Mouse (Mus musculus): ENCODE measurements around the gene Evpl. TPM values are rescaled to one million over a fixed set of nuclear protein-coding genes. Genes with fewer than 3 reads are reported as not detected.

Gene Evpl
- total RNA-seq, 2 experiments from 2014 or later: 1.2 TPM

GRCm38 (mm10) chr11:116255982-116256675 lies 18.3 kb upstream of the Evpl start:
- intact Hi-C loops (cut with DNase I): no loop called here
- DNase-seq: no peak

- intact Hi-C loops (cut with DNase I): no loop called here
Observed at GRCm38 (mm10) chr11:116255090-116255981, 17.5 kb upstream of the Evpl start.

GRCm38 (mm10) chr11:116254627-116255026 lies 16.8 kb upstream of the Evpl start:
- intact Hi-C loops (cut with DNase I): no loop called here
- no peak for DNase-seq

More at GRCm38 (mm10) chr11:116255090-116255981, 17.5 kb upstream of the Evpl start:
- no peak for DNase-seq

GRCm38 (mm10) chr11:116253076-116253600 lies 15.3 kb upstream of the Evpl start:
- intact Hi-C loops (cut with DNase I): no loop called here

GRCm38 (mm10) chr11:116250898-116251297 lies 13.0 kb upstream of the Evpl start:
- intact Hi-C loops (cut with DNase I): no loop called here
- no peak for DNase-seq

More at GRCm38 (mm10) chr11:116253076-116253600, 15.3 kb upstream of the Evpl start:
- DNase-seq: no peak

GRCm38 (mm10) chr11:116247502-116248222 lies 9.8 kb upstream of the Evpl start:
- intact Hi-C loops (cut with DNase I): no loop called here
- no peak for DNase-seq

GRCm38 (mm10) chr11:116245616-116246015 lies 7.7 kb upstream of the Evpl start:
- intact Hi-C loops (cut with DNase I): no loop called here

GRCm38 (mm10) chr11:116244580-116244979 lies 6.7 kb upstream of the Evpl start:
- DNase-seq: no peak
- intact Hi-C loops (cut with DNase I): no loop called here

More at GRCm38 (mm10) chr11:116245616-116246015, 7.7 kb upstream of the Evpl start:
- no peak for DNase-seq

- no peak for DNase-seq
- intact Hi-C loops (cut with DNase I): no loop called here
Observed at GRCm38 (mm10) chr11:116241744-116242235, 3.9 kb upstream of the Evpl start.

- DNase-seq: no peak
- intact Hi-C loops (cut with DNase I): no loop called here
Observed at GRCm38 (mm10) chr11:116239797-116240196, 1.9 kb upstream of the Evpl start.

- intact Hi-C loops (cut with DNase I): no loop called here
- no peak for DNase-seq
Observed at GRCm38 (mm10) chr11:116234901-116235300, 3.0 kb downstream of the Evpl start.

GRCm38 (mm10) chr11:116232427-116232826 lies 5.5 kb downstream of the Evpl start:
- intact Hi-C loops (cut with DNase I): no loop called here
- DNase-seq: no peak

- DNase-seq: no peak
- intact Hi-C loops (cut with DNase I): loop anchor here (5.0 kb wide), 2 partner anchors 219 to 234 kb away; no protein-coding TSS in a partner anchor
Observed at GRCm38 (mm10) chr11:116228699-116229098, 9.2 kb downstream of the Evpl start.

GRCm38 (mm10) chr11:116226414-116226813 lies 11.5 kb downstream of the Evpl start:
- intact Hi-C loops (cut with DNase I): loop anchor here (2.0 to 5.0 kb wide), 3 partner anchors 68 to 236 kb away; no protein-coding TSS in a partner anchor
- peak; percentile 82 to 92 for DNase-seq

GRCm38 (mm10) chr11:116222740-116223059 lies 15.2 kb downstream of the Evpl start:
- intact Hi-C loops (cut with DNase I): loop anchor here (5.0 kb wide), 1 partner anchor 135 kb away; the partner anchor contains the start of gene Wbp2
- DNase-seq: no peak

GRCm38 (mm10) chr11:116221931-116222739 lies 15.7 kb downstream of the Evpl start:
- peak; percentile 49 to 52 for DNase-seq
- intact Hi-C loops (cut with DNase I): loop anchor here (5.0 kb wide), 1 partner anchor 135 kb away; the partner anchor contains the start of gene Wbp2

GRCm38 (mm10) chr11:116219885-116220284 lies 18.0 kb downstream of the Evpl start:
- intact Hi-C loops (cut with DNase I): loop anchor here (1.0 to 5.0 kb wide), 3 partner anchors 21 to 133 kb away; partner anchors contain the start of genes Acox1, Ten1 and Wbp2
- DNase-seq: peak; percentile 81 to 85

- DNase-seq: peak; percentile 93 to 95
- intact Hi-C loops (cut with DNase I): loop anchor here (2.0 kb wide), 1 partner anchor 20 kb away; the partner anchor contains the start of genes Acox1 and Ten1
Observed at GRCm38 (mm10) chr11:116218737-116219400, 19.0 kb downstream of the Evpl start.

- intact Hi-C loops (cut with DNase I): loop anchor here (2.0 kb wide), 1 partner anchor 19 kb away; the partner anchor contains the start of genes Acox1 and Ten1
- peak; percentile 67 to 70 for DNase-seq
Observed at GRCm38 (mm10) chr11:116218263-116218662, 19.6 kb downstream of the Evpl start.
